Mouse (Mus musculus): Measurements from ENCODE around the gene Acad8. TPM values are rescaled to one million over a fixed set of nuclear protein-coding genes. Genes with fewer than 3 reads are reported as not detected.

The Acad8 gene
- total RNA-seq, 1 experiment, result 33.2 TPM

GRCm38 (mm10) chr9:26978776-26979175, 20.6 kb downstream of the Acad8 start:
- no peak for DNase-seq (ENCODE audit: low read depth, low spot score)
- TF ChIP-seq CHD2 (IDR thresholded peaks at IDR 0.05; ENCODE audit: low read depth, low read length) (no peak), MAFK (IDR thresholded peaks at IDR 0.05; ENCODE audit: insufficient read depth, low read depth, low read length) (no peak), HCFC1 (IDR thresholded peaks at IDR 0.05; ENCODE audit: borderline replicate concordance, insufficient read depth, low read length) (no peak), ZC3H11A (IDR thresholded peaks at IDR 0.05; ENCODE audit: borderline replicate concordance, low read depth, low read length) (no peak), ZNF384 (IDR thresholded peaks at IDR 0.05; ENCODE audit: low read depth, low read length) (no peak)
- H3K4me1 ChIP-seq (ENCODE audit: control insufficient read depth in 2 of 2, insufficient read depth in 2 of 2, low read length in 2 of 2, poor library complexity in 1 of 2), result no peaks in the 10 kb centered on the region
- no peak overlapping the region for H3K27ac ChIP-seq (ENCODE audit: insufficient read depth, low read depth, low read length, poor library complexity, severe bottlenecking)
- in situ Hi-C loops (cut with MboI; ENCODE audit: low sequenced_read_pairs in 2 of 2, unreplicated experiment in 2 of 2), result no loop called here
- H3K36me3 ChIP-seq (ENCODE audit: control insufficient read depth, insufficient read depth, low read length, poor library complexity, severe bottlenecking), result peaks cover 13% of the 10 kb centered on the region
- H3K9me3 ChIP-seq (ENCODE audit: control insufficient read depth, insufficient read depth, low read depth, low read length), result no peaks in the 10 kb centered on the region
- no peak overlapping the region for H3K9ac ChIP-seq (ENCODE audit: insufficient read depth, low read depth, low read length, poor library complexity, severe bottlenecking)
- no peak overlapping the region for H3K4me3 ChIP-seq (ENCODE audit: insufficient read depth in 1 of 2, low read depth in 1 of 2, low read length in 2 of 2, poor library complexity in 1 of 2, severe bottlenecking in 1 of 2)

DNA sequence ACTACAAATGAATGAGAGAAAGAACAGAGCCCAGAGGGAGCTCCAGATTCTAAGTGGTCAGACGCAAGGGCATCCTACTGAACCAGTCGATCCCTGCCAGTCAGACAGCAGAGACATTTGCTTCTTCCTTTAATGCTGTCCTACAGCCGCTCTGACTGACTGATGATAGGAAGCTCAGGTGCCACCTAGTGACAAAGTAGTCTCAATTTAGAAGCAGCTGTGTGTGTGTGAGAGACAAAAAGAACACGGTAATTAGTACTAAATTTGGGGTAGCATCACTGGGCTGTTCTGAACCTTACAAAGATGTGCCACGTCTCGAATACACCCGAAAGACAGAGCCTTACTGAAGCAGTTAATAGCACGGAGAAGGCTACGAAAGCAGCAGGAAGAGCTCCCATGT, 21.6 kb downstream of the Acad8 start:
- in situ Hi-C loops (cut with MboI; ENCODE audit: low sequenced_read_pairs in 2 of 2, unreplicated experiment in 2 of 2), result no loop called here
- Histone ChIP-seq H3K36me3 (ENCODE audit: control insufficient read depth, insufficient read depth, low read length, poor library complexity, severe bottlenecking) (peaks cover 13% of the 10 kb centered on the region), H3K27ac (ENCODE audit: insufficient read depth, low read depth, low read length, poor library complexity, severe bottlenecking) (no peak overlapping the region), H3K4me3 (ENCODE audit: insufficient read depth in 1 of 2, low read depth in 1 of 2, low read length in 2 of 2, poor library complexity in 1 of 2, severe bottlenecking in 1 of 2) (no peak overlapping the region), H3K9ac (ENCODE audit: insufficient read depth, low read depth, low read length, poor library complexity, severe bottlenecking) (no peak overlapping the region), H3K9me3 (ENCODE audit: control insufficient read depth, insufficient read depth, low read depth, low read length) (no peaks in the 10 kb centered on the region), H3K4me1 (ENCODE audit: control insufficient read depth in 2 of 2, insufficient read depth in 2 of 2, low read length in 2 of 2, poor library complexity in 1 of 2) (no peaks in the 10 kb centered on the region)
- DNase-seq (ENCODE audit: low read depth, low spot score), result no peak
- TF ChIP-seq HCFC1 (IDR thresholded peaks at IDR 0.05; ENCODE audit: borderline replicate concordance, insufficient read depth, low read length) (no peak), ZNF384 (IDR thresholded peaks at IDR 0.05; ENCODE audit: low read depth, low read length) (no peak), CHD2 (IDR thresholded peaks at IDR 0.05; ENCODE audit: low read depth, low read length) (no peak), ZC3H11A (IDR thresholded peaks at IDR 0.05; ENCODE audit: borderline replicate concordance, low read depth, low read length) (no peak), MAFK (IDR thresholded peaks at IDR 0.05; ENCODE audit: insufficient read depth, low read depth, low read length) (no peak)

DNA sequence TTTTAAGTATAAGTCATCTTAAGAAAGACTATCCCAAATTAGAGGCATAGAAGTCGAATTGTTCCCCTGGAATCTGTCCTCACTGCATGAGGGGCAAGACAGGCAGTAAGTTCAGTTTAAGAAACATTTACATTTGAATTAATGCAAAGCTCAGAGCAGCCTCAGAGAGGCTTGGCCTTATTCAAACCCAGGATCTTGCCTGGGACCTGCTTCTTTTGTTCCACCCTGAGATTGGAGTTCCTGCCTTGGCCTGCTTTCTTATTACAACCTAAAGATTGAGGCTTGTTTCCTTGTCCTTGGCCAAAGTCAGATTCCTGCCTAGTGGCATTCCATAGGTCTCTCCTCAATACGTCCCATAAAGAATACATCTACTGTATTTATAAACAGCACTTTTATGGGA, 51.6 kb downstream of the Acad8 start:
- peak; percentile 34 for DNase-seq (ENCODE audit: low read depth, low spot score)
- Histone ChIP-seq H3K27ac (ENCODE audit: insufficient read depth, low read depth, low read length, poor library complexity, severe bottlenecking) (no peak overlapping the region), H3K4me3 (ENCODE audit: insufficient read depth in 1 of 2, low read depth in 1 of 2, low read length in 2 of 2, poor library complexity in 1 of 2, severe bottlenecking in 1 of 2) (no peak overlapping the region), H3K9me3 (ENCODE audit: control insufficient read depth, insufficient read depth, low read depth, low read length) (no peaks in the 10 kb centered on the region; the same call in 1 of the 2 replicates), H3K9ac (ENCODE audit: insufficient read depth, low read depth, low read length, poor library complexity, severe bottlenecking) (no peak overlapping the region), H3K36me3 (ENCODE audit: control insufficient read depth, insufficient read depth, low read length, poor library complexity, severe bottlenecking) (no peaks in the 10 kb centered on the region; the same call in 1 of the 2 replicates), H3K4me1 (ENCODE audit: control insufficient read depth in 2 of 2, insufficient read depth in 2 of 2, low read length in 2 of 2, poor library complexity in 1 of 2) (no peaks in the 10 kb centered on the region)
- TF ChIP-seq ZNF384 (IDR thresholded peaks at IDR 0.05; ENCODE audit: low read depth, low read length), result no peak
- TF ChIP-seq MAFK (IDR thresholded peaks at IDR 0.05; ENCODE audit: insufficient read depth, low read depth, low read length), result no peak
- TF ChIP-seq CHD2 (IDR thresholded peaks at IDR 0.05; ENCODE audit: low read depth, low read length), result no peak
- TF ChIP-seq HCFC1 (IDR thresholded peaks at IDR 0.05; ENCODE audit: borderline replicate concordance, insufficient read depth, low read length), result no peak
- TF ChIP-seq ZC3H11A (IDR thresholded peaks at IDR 0.05; ENCODE audit: borderline replicate concordance, low read depth, low read length), result no peak
- in situ Hi-C loops (cut with MboI; ENCODE audit: low sequenced_read_pairs in 2 of 2, unreplicated experiment in 2 of 2), result no loop called here

DNA sequence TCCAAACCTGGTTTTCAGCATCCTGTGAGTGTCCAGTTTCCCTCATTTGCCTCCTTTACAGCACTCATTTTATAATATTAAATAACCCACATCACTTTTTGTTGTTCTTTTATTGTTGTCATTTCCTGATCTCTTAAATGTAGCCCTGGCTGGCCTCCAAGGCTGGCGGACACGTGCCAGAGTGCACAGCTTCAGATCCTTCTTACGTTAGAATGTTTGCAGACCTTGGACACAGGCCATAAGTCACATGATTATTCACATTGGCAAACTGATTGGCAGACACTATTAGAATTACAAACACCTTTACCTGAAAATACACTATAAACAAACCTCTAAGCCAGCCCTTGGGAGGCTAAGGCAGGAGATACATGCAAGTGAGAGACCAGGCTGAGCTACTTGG, 75.2 kb downstream of the Acad8 start:
- TF ChIP-seq ZC3H11A (IDR thresholded peaks at IDR 0.05; ENCODE audit: borderline replicate concordance, low read depth, low read length) (no peak), ZNF384 (IDR thresholded peaks at IDR 0.05; ENCODE audit: low read depth, low read length) (no peak), CHD2 (IDR thresholded peaks at IDR 0.05; ENCODE audit: low read depth, low read length) (no peak), MAFK (IDR thresholded peaks at IDR 0.05; ENCODE audit: insufficient read depth, low read depth, low read length) (no peak), HCFC1 (IDR thresholded peaks at IDR 0.05; ENCODE audit: borderline replicate concordance, insufficient read depth, low read length) (no peak)
- in situ Hi-C loops (cut with MboI; ENCODE audit: low sequenced_read_pairs in 2 of 2, unreplicated experiment in 2 of 2), result no loop called here
- Histone ChIP-seq H3K9ac (ENCODE audit: insufficient read depth, low read depth, low read length, poor library complexity, severe bottlenecking) (no peak overlapping the region), H3K4me1 (ENCODE audit: control insufficient read depth in 2 of 2, insufficient read depth in 2 of 2, low read length in 2 of 2, poor library complexity in 1 of 2) (no peaks in the 10 kb centered on the region), H3K27ac (ENCODE audit: insufficient read depth, low read depth, low read length, poor library complexity, severe bottlenecking) (no peak overlapping the region), H3K4me3 (ENCODE audit: insufficient read depth in 1 of 2, low read depth in 1 of 2, low read length in 2 of 2, poor library complexity in 1 of 2, severe bottlenecking in 1 of 2) (no peak overlapping the region), H3K9me3 (ENCODE audit: control insufficient read depth, insufficient read depth, low read depth, low read length) (no peaks in the 10 kb centered on the region), H3K36me3 (ENCODE audit: control insufficient read depth, insufficient read depth, low read length, poor library complexity, severe bottlenecking) (no peaks in the 10 kb centered on the region)
- no peak for DNase-seq (ENCODE audit: low read depth, low spot score)

Other genes starting within 250 kb of the Acad8 start
- gene Glb1l2, start 193.1 kb downstream of the Acad8 start, total RNA-seq (2012; rRNA removed), result 2.6 and 4.2 TPM in 2 replicates
- not detected in 2 replicates for gene Glb1l3, start 138.7 kb downstream of the Acad8 start, total RNA-seq (2012; rRNA removed)
- gene Gm1110, start 76.5 kb downstream of the Acad8 start, total RNA-seq (2012; rRNA removed), result not detected in 2 replicates
- gene Thyn1, start 144 bp upstream of the Acad8 start, total RNA-seq (2012; rRNA removed), result 103 and 112 TPM in 2 replicates
- gene Vps26b, start 30.5 kb upstream of the Acad8 start, total RNA-seq (2012; rRNA removed), result 19.7 and 28.3 TPM in 2 replicates
- 41.5 and 49.2 TPM in 2 replicates for gene Ncapd3, start 30.6 kb upstream of the Acad8 start, total RNA-seq (2012; rRNA removed)
- 29.7 and 30.8 TPM in 2 replicates for gene Jam3, start 155.9 kb upstream of the Acad8 start, total RNA-seq (2012; rRNA removed)

Data from ES-E14 (cell line).